Mouse (Mus musculus) kidney, postnatal 0 days (tissue): ENCODE measurements at regions not wholly inside any gene's neighbourhood (a gene's known extent, or its start where the extent isn't known, plus 50 kb on each side); places are given as distances from the start of the nearest gene placed in this dataset.

Experiments used
- ATAC-seq: fragments of 200-750 bp; cut with Nextera tagmentation; replicated peaks from 2 replicates; pipeline ENCODE4 v1.8.0; 2017; ENCODE audit warnings: low read depth, moderate number of reproducible peaks, moderate TSS enrichment, moderate library complexity; ENCODE audit not compliant: low FRiP score
- DNase-seq: peaks from one replicate; pipeline ENCODE4 v3.0.0-alpha.2; 2016; ENCODE audit warnings: low spot score
- H3K27ac ChIP-seq: fragments of 300-500 bp; sonication (generic); 2 replicates; pipeline ENCODE4 v1.5.1; 2014; ENCODE audit warnings: mild to moderate bottlenecking
- H3K27me3 ChIP-seq: fragments of 300-500 bp; sonication (generic); 2 replicates; pipeline ENCODE4 v1.6.1; 2014; ENCODE audit warnings: low read length, mixed read lengths; ENCODE audit not compliant: insufficient read depth
- H3K36me3 ChIP-seq: fragments of 300-500 bp; sonication (generic); 2 replicates; pipeline ENCODE4 v1.6.1; 2014; ENCODE audit warnings: low read length, mixed read lengths; ENCODE audit not compliant: insufficient read depth
- H3K4me1 ChIP-seq: fragments of 300-500 bp; sonication (generic); replicated peaks from 2 replicates; pipeline ENCODE4 v1.6.1; 2014; ENCODE audit warnings: antibody characterized with exemption, low read length, mixed read lengths; ENCODE audit not compliant: insufficient read depth
- H3K4me2 ChIP-seq: fragments of 300-500 bp; sonication (generic); 2 replicates; pipeline ENCODE4 v1.6.1; 2014; ENCODE audit warnings: mild to moderate bottlenecking, low read length, moderate library complexity, mixed read lengths
- H3K4me3 ChIP-seq: fragments of 300-500 bp; sonication (generic); replicated peaks from 2 replicates; pipeline ENCODE4 v1.5.1; 2014; ENCODE audit warnings: low read depth, low read length
- H3K9ac ChIP-seq: fragments of 300-500 bp; sonication (generic); 2 replicates; pipeline ENCODE4 v1.6.1; 2014; ENCODE audit warnings: low read depth, low read length
- H3K9me3 ChIP-seq: fragments of 300-500 bp; sonication (generic); replicated peaks from 2 replicates; pipeline ENCODE4 v1.6.1; 2016; ENCODE audit warnings: low read length, inconsistent platforms, mixed read lengths
- CTCF ChIP-seq: IDR thresholded peaks from 2 replicates; pipeline ENCODE4 v1.5.1; 2016; ENCODE audit warnings: antibody characterized with exemption, low read depth, mild to moderate bottlenecking, moderate library complexity
- WGBS: fragments of 180-500 bp; shearing (Covaris S2); extraction: QIAGEN DNeasy Blood & Tissue Kit; methylation state at CpG from one replicate; pipeline ENCODE4 v1.1.7; 2014; 5-methylcytosine and 5-hydroxymethylcytosine counted together

DNA sequence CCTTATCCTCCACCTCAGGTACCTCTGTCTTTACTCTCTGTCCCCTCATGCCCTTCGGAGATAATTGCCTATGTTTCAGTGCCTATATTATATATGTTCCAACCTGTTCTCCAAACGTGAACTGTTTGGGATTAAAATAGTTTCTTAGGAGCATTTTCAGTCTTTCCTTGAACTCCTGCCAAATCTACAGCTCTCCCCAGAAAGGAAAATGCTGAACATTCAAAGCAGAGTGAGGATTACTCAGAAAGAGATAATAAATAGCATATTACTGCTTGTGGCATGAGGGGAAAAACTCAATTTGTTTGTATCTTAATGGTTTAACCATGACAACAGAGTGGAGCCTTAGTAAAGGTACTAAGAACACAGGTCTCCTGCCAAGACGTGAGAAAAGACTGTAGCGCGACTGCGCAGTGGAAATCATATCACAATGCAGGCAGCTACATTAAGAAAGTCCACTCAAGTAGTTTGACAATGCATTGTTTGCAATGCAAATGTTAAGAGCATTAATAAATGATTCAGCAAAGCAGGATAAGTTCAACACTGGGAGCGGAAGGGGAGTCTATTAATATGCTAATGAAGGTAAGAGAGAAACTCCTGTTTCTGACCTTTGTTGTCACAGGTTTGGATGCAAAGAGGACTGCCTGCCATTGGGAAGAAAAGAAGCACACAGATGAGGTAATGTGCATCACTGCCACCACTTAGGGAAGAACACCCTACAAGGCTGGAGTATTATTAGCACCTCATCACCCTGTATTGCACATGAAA lies 406.8 kb upstream of the Adamts9 start:
- H3K27me3 ChIP-seq = no peaks in the 10 kb centered on the region
- H3K9ac ChIP-seq = no peak overlapping the region
- no peak overlapping the region for H3K4me2 ChIP-seq
- no peaks in the 10 kb centered on the region for H3K4me1 ChIP-seq
- DNase-seq = no peak
- TF ChIP-seq CTCF = no peak
- H3K27ac ChIP-seq = no peak overlapping the region
- WGBS = 72% methylated on average over 7 of the region's 7 CpGs
- ATAC-seq = no peak
- H3K9me3 ChIP-seq = no peaks in the 10 kb centered on the region
- H3K36me3 ChIP-seq = no peaks in the 10 kb centered on the region
- H3K4me3 ChIP-seq = no peak overlapping the region

DNA sequence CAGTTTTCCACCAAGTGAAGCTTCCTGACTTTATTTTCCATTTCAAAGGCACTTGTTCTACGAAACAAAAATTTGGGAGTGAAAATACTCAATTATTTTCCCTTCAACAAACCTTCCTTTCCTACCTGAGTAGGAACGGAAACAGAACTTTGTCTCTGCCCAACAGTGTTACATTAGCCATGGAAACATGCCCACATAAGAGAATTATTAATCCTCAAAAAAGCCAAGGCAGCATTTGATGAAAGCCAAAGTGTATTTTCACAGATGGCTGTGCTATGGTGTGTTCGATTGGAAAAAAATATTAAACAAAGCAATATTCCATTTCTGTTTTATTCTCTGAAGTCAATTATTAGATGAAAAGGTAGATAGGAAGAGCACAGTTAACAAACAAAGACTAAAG lies 404.8 kb upstream of the Adamts9 start:
- no peaks in the 10 kb centered on the region for H3K36me3 ChIP-seq
- ATAC-seq (no peak), DNase-seq (no peak)
- 90% methylated on average over 3 of the region's 3 CpGs for WGBS
- TF ChIP-seq CTCF = no peak
- no peak overlapping the region for H3K4me3 ChIP-seq
- no peak overlapping the region for H3K27ac ChIP-seq
- no peaks in the 10 kb centered on the region for H3K9me3 ChIP-seq
- H3K27me3 ChIP-seq = no peaks in the 10 kb centered on the region
- no peak overlapping the region for H3K9ac ChIP-seq
- no peak overlapping the region for H3K4me2 ChIP-seq
- H3K4me1 ChIP-seq = no peaks in the 10 kb centered on the region

DNA sequence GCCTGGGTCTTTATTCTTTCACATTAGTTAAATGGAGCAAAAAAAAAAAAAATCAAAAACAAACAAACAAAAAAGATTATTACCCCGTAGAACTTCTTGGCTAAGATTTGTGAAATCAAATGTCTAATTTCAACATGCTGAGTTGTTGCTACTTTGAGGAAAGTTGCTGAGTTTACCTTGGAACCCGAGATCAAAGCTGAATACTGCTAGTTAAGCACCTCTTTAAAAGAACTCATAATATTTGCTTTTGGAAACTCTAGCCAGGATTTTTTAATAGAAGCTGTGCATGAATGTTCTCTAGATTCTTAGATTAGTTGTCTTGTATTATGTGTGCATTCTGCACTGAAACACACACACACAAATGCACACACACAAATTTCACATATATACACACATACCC lies 385.4 kb upstream of the Adamts9 start:
- H3K27me3 ChIP-seq = no peaks in the 10 kb centered on the region
- WGBS = 29% methylated on average over 2 of the region's 2 CpGs
- H3K4me2 ChIP-seq = no peak overlapping the region
- H3K9me3 ChIP-seq = no peaks in the 10 kb centered on the region
- ATAC-seq = no peak
- H3K36me3 ChIP-seq = no peaks in the 10 kb centered on the region
- TF ChIP-seq CTCF = no peak
- DNase-seq = no peak
- no peaks in the 10 kb centered on the region for H3K4me1 ChIP-seq
- no peak overlapping the region for H3K27ac ChIP-seq
- no peak overlapping the region for H3K9ac ChIP-seq
- no peak overlapping the region for H3K4me3 ChIP-seq

DNA sequence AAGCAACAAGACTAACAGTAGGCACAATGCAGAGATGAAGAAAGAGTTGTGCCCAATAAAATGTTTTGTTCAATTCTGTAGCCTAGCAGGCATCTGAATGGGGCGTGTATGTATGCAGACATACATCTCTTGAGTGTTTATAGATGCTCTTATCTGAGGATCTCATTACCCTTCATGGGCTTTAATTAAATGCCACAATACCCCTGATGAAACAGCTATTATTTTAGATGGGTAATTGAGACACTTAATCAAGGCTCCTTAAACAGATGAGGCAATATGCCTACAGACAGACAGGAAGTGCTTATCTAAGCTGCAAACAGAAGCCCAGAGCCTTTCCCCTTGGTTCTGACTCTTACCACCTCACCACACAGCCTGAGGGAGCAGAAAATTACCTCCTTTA lies 384.6 kb upstream of the Adamts9 start:
- TF ChIP-seq CTCF = no peak
- H3K27ac ChIP-seq = no peak overlapping the region
- 47% methylated on average over 1 of the region's 1 CpGs for WGBS
- H3K4me2 ChIP-seq = no peak overlapping the region
- H3K4me1 ChIP-seq = no peaks in the 10 kb centered on the region
- no peaks in the 10 kb centered on the region for H3K9me3 ChIP-seq
- no peak overlapping the region for H3K9ac ChIP-seq
- H3K36me3 ChIP-seq = no peaks in the 10 kb centered on the region
- peak; percentile 25 for DNase-seq
- no peaks in the 10 kb centered on the region for H3K27me3 ChIP-seq
- no peak overlapping the region for H3K4me3 ChIP-seq
- no peak for ATAC-seq

DNA sequence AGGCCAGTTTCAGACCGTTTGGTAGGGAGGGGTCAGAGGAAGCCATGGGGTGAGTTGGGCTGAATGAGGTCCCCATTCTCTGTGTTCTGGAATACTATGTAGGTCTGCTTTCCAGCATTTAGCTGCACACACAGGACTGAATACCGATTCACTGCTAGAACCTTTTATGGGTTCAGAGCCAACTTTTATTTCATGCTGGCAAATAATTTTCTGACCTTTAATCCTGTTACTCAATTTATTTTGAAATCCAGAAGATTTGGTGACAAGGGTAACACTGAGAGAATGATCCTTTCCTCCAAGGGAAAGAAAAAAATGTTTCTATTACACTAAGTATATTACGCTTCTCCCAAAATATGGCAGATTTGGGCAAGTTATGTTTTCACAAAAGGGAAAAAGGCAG lies 380.6 kb upstream of the Adamts9 start:
- no peak for DNase-seq

DNA sequence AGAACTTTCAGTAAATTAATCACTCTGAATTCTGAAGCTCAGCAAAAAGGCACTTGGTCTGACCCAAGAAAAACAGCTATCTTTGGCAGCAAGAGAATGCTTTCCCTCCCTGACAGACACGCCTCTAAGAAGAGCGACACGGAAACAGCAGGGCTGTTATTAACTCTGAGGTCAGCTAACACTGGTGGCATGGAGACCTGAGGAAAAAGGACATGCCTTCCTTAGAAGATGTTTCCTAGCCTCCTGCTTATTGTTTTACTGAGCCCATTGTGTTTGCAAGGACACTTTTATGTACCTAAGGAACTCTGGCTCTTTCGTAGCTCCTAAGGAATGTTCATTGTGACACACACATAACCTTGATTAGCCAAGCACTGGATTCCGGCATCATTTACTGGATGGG lies 371.3 kb upstream of the Adamts9 start:
- ATAC-seq (no peak; the same call in 1 of the 2 replicates), DNase-seq (peak; percentile 75)
- Histone ChIP-seq H3K4me1 (no peaks in the 10 kb centered on the region), H3K27me3 (no peaks in the 10 kb centered on the region), H3K4me2 (no peak overlapping the region), H3K27ac (no peak overlapping the region), H3K9me3 (no peaks in the 10 kb centered on the region), H3K36me3 (no peaks in the 10 kb centered on the region), H3K9ac (no peak overlapping the region), H3K4me3 (no peak overlapping the region)
- 36% methylated on average over 5 of the region's 5 CpGs for WGBS
- no peak for TF ChIP-seq CTCF

More for the DNA sequence above, 380.6 kb upstream of the Adamts9 start:
- Histone ChIP-seq H3K4me3 (no peak overlapping the region), H3K27ac (no peak overlapping the region), H3K9me3 (no peaks in the 10 kb centered on the region), H3K27me3 (no peaks in the 10 kb centered on the region), H3K4me1 (no peaks in the 10 kb centered on the region), H3K4me2 (no peak overlapping the region), H3K9ac (no peak overlapping the region), H3K36me3 (no peaks in the 10 kb centered on the region)
- TF ChIP-seq CTCF = no peak
- WGBS = 76% methylated on average over 3 of the region's 3 CpGs
- no peak for ATAC-seq

DNA sequence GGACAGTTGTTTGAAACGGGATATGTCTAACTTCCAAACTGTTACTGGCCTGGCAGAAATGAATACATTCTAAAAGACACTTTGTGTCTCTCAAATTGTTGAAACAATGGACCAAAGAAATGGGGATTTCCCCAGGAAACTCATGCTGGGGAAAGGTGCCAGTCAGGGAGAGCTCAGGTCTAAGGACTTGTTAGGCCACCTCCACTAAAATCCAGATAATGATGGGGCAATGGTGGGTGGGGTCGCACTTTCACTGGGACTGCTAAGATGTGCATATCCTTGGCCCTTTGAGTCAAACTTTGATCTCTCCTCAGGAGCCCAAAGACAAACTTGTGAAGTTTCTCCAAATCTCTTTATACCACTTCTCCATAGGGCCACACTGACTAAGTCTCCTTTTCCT lies 361.9 kb upstream of the Adamts9 start:
- Histone ChIP-seq H3K9ac (no peak overlapping the region), H3K27me3 (no peaks in the 10 kb centered on the region), H3K4me3 (no peak overlapping the region), H3K27ac (no peak overlapping the region), H3K4me2 (no peak overlapping the region), H3K4me1 (no peaks in the 10 kb centered on the region), H3K36me3 (no peaks in the 10 kb centered on the region), H3K9me3 (no peaks in the 10 kb centered on the region)
- WGBS = 61% methylated on average over 2 of the region's 2 CpGs
- ATAC-seq (no peak), DNase-seq (no peak)
- no peak for TF ChIP-seq CTCF
